Mouse (Mus musculus): ENCODE results near the gene Prl8a1. TPM values are rescaled to one million over a fixed set of nuclear protein-coding genes. Genes with fewer than 3 reads are reported as not detected.

The Prl8a1 gene
- total RNA-seq (2021), result not detected
- long read RNA-seq, result 0 reads

GRCm38 (mm10) chr13:27582071-27582470, at the start of gene Prl8a1:
Gene Prl8a1 (minus strand): TSS chr13:27582171.
- no peak for DNase-seq (ENCODE audit: low spot score in 2 of 2)

- DNase-seq (ENCODE audit: low spot score in 2 of 2), result no peak
These were observed 28.5 kb upstream of the Prl8a1 start, which contains the start of gene Prl7b1 for GRCm38 (mm10) chr13:27610482-27610881. Gene Prl7b1 (minus strand): TSS chr13:27610582.

GRCm38 (mm10) chr13:27564506-27564905, 17.5 kb downstream of the Prl8a1 start, which contains the start of gene Prl8a9:
Gene Prl8a9 (minus strand): TSS chr13:27564606.
- no peak for DNase-seq (ENCODE audit: low spot score in 2 of 2)

- no peak for DNase-seq (ENCODE audit: low spot score in 2 of 2)
These were observed 28.6 kb downstream of the Prl8a1 start for GRCm38 (mm10) chr13:27553336-27553735.

Other genes starting within 250 kb of the Prl8a1 start
- not detected for gene Prl8a2, start 236.5 kb downstream of the Prl8a1 start, total RNA-seq (2021)
- not detected for gene Prl2b1, start 191.3 kb downstream of the Prl8a1 start, total RNA-seq (2021)
- not detected for gene Prl8a6, start 143.5 kb downstream of the Prl8a1 start, total RNA-seq (2021)
- gene Prl8a8, start 69.0 kb downstream of the Prl8a1 start, total RNA-seq (2021), result not detected
- not detected for gene Prl8a9, start 17.6 kb downstream of the Prl8a1 start, total RNA-seq (2021)
- not detected for gene Prl7b1, start 28.4 kb upstream of the Prl8a1 start, total RNA-seq (2021)
- not detected for gene Prl7a1, start 60.3 kb upstream of the Prl8a1 start, total RNA-seq (2021)
- not detected for gene Prl7a2, start 85.9 kb upstream of the Prl8a1 start, total RNA-seq (2021)
- gene Prl7d1, start 134.6 kb upstream of the Prl8a1 start, total RNA-seq (2021), result not detected
- gene Prl7c1, start 198.6 kb upstream of the Prl8a1 start, total RNA-seq (2021), result not detected
- not detected for gene Prl2a1, start 219.5 kb upstream of the Prl8a1 start, total RNA-seq (2021)